In genomic region chr1:85033616-85034015, GRCm38 (mm10) we compare ENCODE assay signal across 4 mouse cellular contexts.
A peak's percentile ranks its signal among the peaks of the same experiment; 100 is the strongest.
DNase-seq lines count a peak whose midpoint lies in the region; ATAC-seq and TF ChIP-seq lines count a peak whose summit lies in the region.
"Not testable (repeated sequence)": the region's sequence is repeated elsewhere in the genome, so short reads cannot be mapped to it uniquely, and the experiment has no call there.

No protein-coding gene starts in this region.

- dilution Hi-C loops in CH12.LX (cut with MboI; ENCODE audit: extremely low pct_ligation_motif_present, extremely low pct_unique_long_range_greater_than_20kb, low sequenced_read_pairs), result not testable (repeated sequence)

- H3K4me1 ChIP-seq in CH12.LX (ENCODE audit: control insufficient read depth in 1 of 2, insufficient read depth in 2 of 2); lung, embryonic 14.5 days (ENCODE audit: insufficient read depth): not testable (repeated sequence)

- not testable (repeated sequence) for H3K9me3 ChIP-seq in CH12.LX (replicated peaks; ENCODE audit: low read length); lung, embryonic 14.5 days (ENCODE audit: low read depth, low read length)

- H3K27me3 ChIP-seq in CH12.LX (replicated peaks); lung, embryonic 14.5 days (ENCODE audit: insufficient read depth, low read length); splenic B cell, adult 2 months (ENCODE audit: control insufficient read depth, insufficient read depth, low read length, poor library complexity, severe bottlenecking): not testable (repeated sequence)

- DNase-seq in CH12.LX (ENCODE audit: extremely low read depth), result peak; percentile 57
- DNase-seq in brain, adult 2 months (ENCODE audit: low read depth, low spot score), result peak; percentile 0
- DNase-seq in lung, embryonic 14.5 days, result peak; percentile 0
- DNase-seq in splenic B cell, adult 2 months (ENCODE audit: low read depth, low spot score), result peak; percentile 4

- H3K36me3 ChIP-seq in CH12.LX (replicated peaks in 1 of 2; ENCODE audit: control insufficient read depth in 1 of 2, insufficient read depth in 1 of 2, low read length in 1 of 2); lung, embryonic 14.5 days (ENCODE audit: insufficient read depth); splenic B cell, adult 2 months (ENCODE audit: control insufficient read depth, insufficient read depth, low read length, poor library complexity, severe bottlenecking): not testable (repeated sequence)

- not testable (repeated sequence) for ATAC-seq in lung, embryonic 14.5 days (ENCODE audit: insufficient read depth)

- not testable (repeated sequence) for H3K4me2 ChIP-seq in CH12.LX (ENCODE audit: insufficient read depth, low read depth, poor library complexity, severe bottlenecking); lung, embryonic 14.5 days

- TF ChIP-seq EP300 in CH12.LX (IDR thresholded peaks at IDR 0.05; ENCODE audit: low read length), result not testable (repeated sequence)

- TF ChIP-seq RAD21 in CH12.LX (IDR thresholded peaks at IDR 0.05; ENCODE audit: low read depth, low read length), result not testable (repeated sequence)

- H3K9ac ChIP-seq in CH12.LX (ENCODE audit: insufficient read depth, low read depth); lung, embryonic 14.5 days: not testable (repeated sequence)

- not testable (repeated sequence) for H3K4me3 ChIP-seq in CH12.LX (replicated peaks in 1 of 3; ENCODE audit: low read depth in 2 of 3, low read length in 2 of 3, poor library complexity in 1 of 3); lung, embryonic 14.5 days (ENCODE audit: low read depth, low read length)

- in situ Hi-C loops in CH12.LX (cut with MboI; ENCODE audit: low pct_ligation_motif_present, low pct_unique_long_range_greater_than_20kb, low sequenced_read_pairs), result not testable (repeated sequence)

- peak overlapping the region; percentile 5; the same call in 1 of the 2 replicates for H3K27ac ChIP-seq in CH12.LX (ENCODE audit: insufficient read depth, low read depth)
- not testable (repeated sequence) for H3K27ac ChIP-seq in lung, embryonic 14.5 days (ENCODE audit: low read depth)

- TF ChIP-seq CTCF in CH12.LX (conservative IDR thresholded peaks at IDR 0.05 in 1 of 2, IDR thresholded peaks at IDR 0.05 in 1 of 2; ENCODE audit: low read depth in 2 of 2, low read length in 2 of 2); lung, embryonic 14.5 days (IDR thresholded peaks at IDR 0.05; ENCODE audit: low read depth): not testable (repeated sequence)

- not testable (repeated sequence) for H3K79me2 ChIP-seq in CH12.LX (replicated peaks; ENCODE audit: control insufficient read depth, extremely low read depth, insufficient read depth, poor library complexity, severe bottlenecking)

- 82% methylated on average over 5 of the region's 6 CpGs for WGBS in lung, embryonic 14.5 days

- not testable (repeated sequence) for TF ChIP-seq POLR2A in CH12.LX (IDR thresholded peaks at IDR 0.05; ENCODE audit: low read depth, low read length)

TF ChIP-seq in CH12.LX, 34 proteins besides CTCF, POLR2A, EP300 and RAD21:
- 0 out of 2 replicates have a peak, but pooled peaks have one; percentile 33 for TF ChIP-seq ZNF384 (IDR thresholded peaks at IDR 0.05; ENCODE audit: low read depth, low read length)

Comparison
In these comparisons a context has a peak if more than half of its experiments do, and no peak if none do; other contexts are left out.
1. DNase-seq: peak in every context shown above with its lines; median percentile 57 in CH12.LX; 4 in splenic B cell, adult 2 months; 0 in brain, adult 2 months; 0 in lung, embryonic 14.5 days.